Mouse (Mus musculus): Measurements from ENCODE around the gene Taf6l. TPM values are rescaled to one million over a fixed set of nuclear protein-coding genes. Genes with fewer than 3 reads are reported as not detected.

The Taf6l gene
- polyA plus RNA-seq, 1 experiment: 51.9 TPM

- TF ChIP-seq GATA1 (IDR thresholded peaks at IDR 0.05; ENCODE audit: low read length): no peak
These were observed 22.9 kb downstream of the Taf6l start for GRCm38 (mm10) chr19:8763276-8763675.

GRCm38 (mm10) chr19:8760757-8761156 lies 25.5 kb downstream of the Taf6l start:
- TF ChIP-seq GATA1 (IDR thresholded peaks at IDR 0.05; ENCODE audit: low read length): no peak

GRCm38 (mm10) chr19:8758899-8759298 lies 27.3 kb downstream of the Taf6l start:
- no peak for TF ChIP-seq GATA1 (IDR thresholded peaks at IDR 0.05; ENCODE audit: low read length)

GRCm38 (mm10) chr19:8757471-8757998 lies 28.7 kb downstream of the Taf6l start:
- TF ChIP-seq GATA1 (IDR thresholded peaks at IDR 0.05; ENCODE audit: low read length): no peak

- TF ChIP-seq GATA1 (IDR thresholded peaks at IDR 0.05; ENCODE audit: low read length): no peak
These were observed 29.4 kb downstream of the Taf6l start, which contains the start of gene Nxf1 for GRCm38 (mm10) chr19:8756635-8757387. Nxf1 (plus strand) TSS chr19:8757073.

- TF ChIP-seq GATA1 (IDR thresholded peaks at IDR 0.05; ENCODE audit: low read length): no peak
These were observed 30.6 kb downstream of the Taf6l start for GRCm38 (mm10) chr19:8755652-8756051.

DNA sequence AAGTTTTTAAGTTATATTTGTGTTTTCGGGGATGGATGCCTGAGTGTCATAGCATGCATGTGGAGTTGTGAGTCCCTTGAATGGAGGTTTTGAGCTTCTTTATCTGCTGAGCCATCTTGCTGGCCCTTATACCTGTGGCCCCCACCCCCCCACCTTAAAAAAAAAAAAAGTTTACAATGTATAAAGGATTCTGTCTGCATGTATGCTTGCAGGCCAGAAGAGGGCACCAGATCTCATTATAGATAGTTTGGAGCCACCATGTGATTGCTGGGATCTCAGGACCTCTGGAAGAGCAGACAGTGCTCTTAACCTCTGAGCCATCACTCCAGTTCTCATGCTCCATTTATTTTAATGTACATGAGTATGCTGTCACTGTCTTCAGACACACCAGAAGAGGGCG lies 38.8 kb downstream of the Taf6l start:
- no peak for TF ChIP-seq GATA1 (IDR thresholded peaks at IDR 0.05; ENCODE audit: low read length)

DNA sequence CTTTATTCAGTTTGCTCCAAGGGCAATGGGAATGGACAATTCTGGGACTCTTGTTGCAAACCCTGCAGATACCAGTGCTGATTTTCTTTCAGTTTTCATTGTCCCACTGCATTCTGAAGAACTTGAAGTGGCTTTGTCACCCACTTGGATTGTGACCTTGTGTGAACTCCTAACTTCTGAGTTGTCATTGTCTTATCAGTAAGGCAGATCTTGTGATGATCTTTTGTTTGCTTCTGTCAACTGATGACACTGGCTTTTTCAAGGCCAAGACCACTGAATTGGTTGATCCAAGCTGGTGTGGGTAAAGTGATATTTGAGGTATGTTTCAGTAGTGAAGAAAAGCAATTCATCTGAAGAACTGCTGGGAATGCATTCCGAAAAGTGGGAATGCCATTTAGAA lies 40.8 kb downstream of the Taf6l start:
- TF ChIP-seq GATA1 (IDR thresholded peaks at IDR 0.05; ENCODE audit: low read length): no peak

- TF ChIP-seq GATA1 (IDR thresholded peaks at IDR 0.05; ENCODE audit: low read length): no peak
These were observed 44.0 kb downstream of the Taf6l start for GRCm38 (mm10) chr19:8742176-8742575.

DNA sequence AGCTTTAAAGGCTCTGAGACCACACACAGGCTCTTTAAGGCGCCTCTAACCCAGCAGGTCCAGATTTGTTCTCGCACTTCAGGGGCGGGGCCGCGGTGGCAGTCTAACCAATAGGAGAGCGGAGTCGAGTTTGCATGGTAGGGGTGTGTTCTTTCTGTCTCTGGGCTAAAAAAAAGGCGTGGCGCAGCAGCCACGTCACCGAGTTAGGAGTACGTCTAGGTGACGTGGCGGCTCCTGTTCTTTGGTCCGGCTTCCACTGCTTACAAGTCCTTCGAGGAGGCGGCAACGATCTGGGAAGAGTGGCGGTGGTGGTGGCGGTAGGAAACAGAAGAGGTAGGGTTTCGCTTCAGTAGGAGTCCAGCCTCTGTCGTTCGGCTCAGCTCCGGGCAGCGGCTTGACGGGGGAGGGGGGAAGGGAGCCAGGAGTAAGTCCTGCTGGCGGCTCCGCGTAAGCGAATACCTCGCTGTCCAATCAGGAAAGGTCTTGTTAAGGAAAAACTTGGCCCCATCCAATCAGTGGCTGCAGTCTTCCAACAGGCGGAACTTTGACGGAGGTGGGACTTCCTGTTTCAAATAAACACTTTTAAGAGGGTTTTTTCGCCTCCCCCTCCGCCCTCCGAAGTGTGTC lies 44.9 kb downstream of the Taf6l start, which contains the start of gene Stx5a:
Gene Stx5a, plus strand, starts transcription at position 171 of the 627 bp plus-strand sequence.
- no peak for TF ChIP-seq GATA1 (IDR thresholded peaks at IDR 0.05; ENCODE audit: low read length)

- TF ChIP-seq GATA1 (IDR thresholded peaks at IDR 0.05; ENCODE audit: low read length): no peak
These were observed 45.6 kb downstream of the Taf6l start, which contains the start of gene 1700092M07Rik for GRCm38 (mm10) chr19:8740603-8741002. 1700092M07Rik (plus strand) TSS chr19:8740718.

DNA sequence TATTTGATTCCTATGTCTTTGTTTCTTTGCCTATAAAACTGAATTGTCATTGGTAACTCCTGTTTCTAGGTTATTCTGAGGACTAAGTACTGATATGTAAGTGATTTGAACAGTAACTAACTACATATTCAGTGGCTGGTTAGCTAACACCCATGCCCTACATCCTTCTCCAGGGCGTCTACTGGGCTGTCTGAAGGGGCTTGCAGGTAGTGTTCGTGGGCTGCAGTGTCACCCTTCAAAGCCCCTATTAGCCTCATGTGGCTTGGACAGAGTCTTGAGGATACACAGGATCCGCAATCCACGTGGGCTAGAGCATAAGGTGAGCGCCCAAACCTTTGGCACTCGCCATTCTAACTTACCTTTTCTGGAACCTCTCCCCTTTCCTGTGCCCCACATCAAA lies 46.6 kb downstream of the Taf6l start:
- no peak for TF ChIP-seq GATA1 (IDR thresholded peaks at IDR 0.05; ENCODE audit: low read length)

DNA sequence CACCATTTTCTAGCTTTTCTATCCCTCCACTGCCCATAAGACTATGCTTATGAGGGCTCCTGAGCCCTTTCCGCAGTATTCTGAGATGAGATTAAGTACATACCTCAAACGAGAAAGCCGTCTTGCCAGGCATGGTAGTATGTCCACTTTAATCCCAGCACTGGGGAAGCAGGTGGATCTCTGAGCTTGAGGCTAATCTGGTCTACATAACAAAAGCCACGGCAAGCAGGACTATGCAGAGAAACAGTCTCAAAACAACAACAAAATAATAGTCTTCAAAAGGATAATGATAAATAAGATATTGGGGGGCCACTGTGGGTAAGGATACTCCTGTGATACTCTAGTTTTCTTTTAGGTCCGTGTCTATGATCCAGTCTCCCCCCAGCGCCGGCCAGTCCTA lies 47.3 kb downstream of the Taf6l start:
- TF ChIP-seq GATA1 (IDR thresholded peaks at IDR 0.05; ENCODE audit: low read length): no peak

- TF ChIP-seq GATA1 (IDR thresholded peaks at IDR 0.05; ENCODE audit: low read length): no peak
These were observed 50.1 kb downstream of the Taf6l start for GRCm38 (mm10) chr19:8736160-8736467.

- no peak for TF ChIP-seq GATA1 (IDR thresholded peaks at IDR 0.05; ENCODE audit: low read length)
These were observed 50.6 kb downstream of the Taf6l start, which contains the start of gene Wdr74 for GRCm38 (mm10) chr19:8735389-8736159. Wdr74 (plus strand) TSS chr19:8735827.

DNA sequence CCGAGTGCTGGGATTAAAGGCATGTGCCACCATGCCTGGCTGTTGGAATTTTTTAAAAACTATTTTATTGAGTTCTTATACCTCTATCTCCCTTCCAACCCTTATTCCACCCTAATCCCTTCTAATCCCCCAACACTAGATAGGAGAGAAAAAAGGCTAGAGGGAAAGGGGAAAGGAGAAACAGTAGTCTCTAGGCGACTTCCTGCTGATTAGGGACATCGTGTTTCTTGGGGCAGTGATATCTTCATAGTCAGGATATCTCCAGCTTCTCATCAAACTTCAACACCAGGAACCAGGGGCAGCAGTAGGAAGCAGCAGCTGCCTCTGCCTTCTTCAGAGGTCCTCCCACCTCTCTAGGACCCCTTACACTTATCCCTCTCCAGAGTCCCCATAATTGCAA lies 51.9 kb downstream of the Taf6l start:
- no peak for TF ChIP-seq GATA1 (IDR thresholded peaks at IDR 0.05; ENCODE audit: low read length)
